8 mouse cellular contexts compared by ENCODE assay signal in the genomic region with DNA sequence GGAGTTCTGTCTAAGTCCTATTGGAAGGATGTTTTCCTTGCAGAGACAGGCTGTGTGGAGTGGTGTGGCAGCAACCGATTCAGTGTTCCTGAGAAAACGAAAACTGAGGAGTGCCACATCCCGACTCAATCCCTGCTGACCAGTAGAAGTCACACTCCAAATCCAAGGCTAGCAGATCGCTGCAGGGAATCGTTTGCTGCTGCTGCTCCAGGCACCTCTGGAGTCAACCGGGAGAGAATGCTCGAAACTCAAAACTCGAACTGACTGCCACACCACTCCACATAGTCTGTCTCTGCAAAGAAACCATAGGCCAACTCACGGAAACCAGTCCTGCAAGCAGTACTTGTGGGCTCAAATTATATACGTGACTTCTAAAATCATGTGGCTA. TPM values are rescaled to one million over a fixed set of nuclear protein-coding genes. Genes with fewer than 3 reads are reported as not detected.
DNase-seq lines count a peak whose midpoint lies in the region; ATAC-seq and TF ChIP-seq lines count a peak whose summit lies in the region.

No protein-coding gene starts in this region.

- H3K27me3 ChIP-seq in C2C12 (ENCODE audit: control insufficient read depth, insufficient read depth, insufficient read length) = no peaks in the 10 kb centered on the region
- H3K27me3 ChIP-seq in embryonic facial prominence, embryonic 14.5 days (replicated peaks; ENCODE audit: control insufficient read depth, insufficient read depth, low read length) = no peaks in the 10 kb centered on the region
- no peaks in the 10 kb centered on the region for H3K27me3 ChIP-seq in intestine, embryonic 14.5 days (replicated peaks; ENCODE audit: control insufficient read depth, insufficient read depth, low read length)

- H3K4me1 ChIP-seq in embryonic facial prominence, embryonic 14.5 days (ENCODE audit: control insufficient read depth, insufficient read depth, low read length) = peaks cover 7% of the 10 kb centered on the region
- peaks cover 7% of the 10 kb centered on the region for H3K4me1 ChIP-seq in intestine, embryonic 14.5 days (replicated peaks; ENCODE audit: control insufficient read depth, insufficient read depth, low read length)

- peaks cover 30% of the 10 kb centered on the region for H3K79me2 ChIP-seq in C2C12 (ENCODE audit: control insufficient read depth, insufficient read depth)
- H3K79me2 ChIP-seq in macrophage (ENCODE audit: inconsistent target) = peaks cover 6% of the 10 kb centered on the region; the same call in 1 of the 2 replicates

- no peaks in the 10 kb centered on the region for H3K9me3 ChIP-seq in embryonic facial prominence, embryonic 14.5 days (ENCODE audit: control insufficient read depth, low read length)
- no peaks in the 10 kb centered on the region for H3K9me3 ChIP-seq in intestine, embryonic 14.5 days (ENCODE audit: control insufficient read depth, low read length)

- peak overlapping the region; percentile 82 for H3K4me2 ChIP-seq in embryonic facial prominence, embryonic 14.5 days (ENCODE audit: low read depth, low read length)
- peak overlapping the region; percentile 78 for H3K4me2 ChIP-seq in intestine, embryonic 14.5 days (ENCODE audit: low read length)

- peak overlapping the region; percentile 74 for H3K9ac ChIP-seq in embryonic facial prominence, embryonic 14.5 days (ENCODE audit: low read depth, low read length)
- peak overlapping the region; percentile 64 for H3K9ac ChIP-seq in intestine, embryonic 14.5 days (ENCODE audit: low read length)

- peak overlapping the region; percentile 96 for H3K27ac ChIP-seq in embryonic facial prominence, embryonic 14.5 days (replicated peaks; ENCODE audit: low read depth, low read length)
- peak overlapping the region; percentile 95 for H3K27ac ChIP-seq in intestine, embryonic 14.5 days (ENCODE audit: low read depth)
- peak overlapping the region; percentile 90 for H3K27ac ChIP-seq in macrophage

- H3K4me3 ChIP-seq in C2C12 (ENCODE audit: insufficient read depth, poor library complexity, severe bottlenecking) (peak overlapping the region; percentile 41), macrophage (ENCODE audit: inconsistent target) (peak overlapping the region; percentile 81)
- H3K4me3 ChIP-seq in embryonic facial prominence, embryonic 14.5 days (ENCODE audit: low read depth, low read length) = peak overlapping the region; percentile 53
- peak overlapping the region; percentile 65 for H3K4me3 ChIP-seq in intestine, embryonic 14.5 days (ENCODE audit: low read depth, low read length)

- H3ac ChIP-seq in C2C12 (ENCODE audit: control insufficient read depth, insufficient read length, low read depth) = peak overlapping the region; percentile 84

- ATAC-seq in frontal cortex, adult (ENCODE audit: low TSS enrichment) = peak; percentile 27; the same call in 1 of the 2 replicates
- no peak for ATAC-seq in embryonic facial prominence, embryonic 14.5 days (ENCODE audit: low read depth)
- peak; percentile 12 for ATAC-seq in intestine, embryonic 14.5 days (replicated peaks; ENCODE audit: low FRiP score, low TSS enrichment, low read depth)

- intact Hi-C loops in gastrocnemius, postnatal 14 days (cut with DNase I; ENCODE audit: low total_unique reads) = no loop called here

- TF ChIP-seq CTCF in C2C12 (IDR thresholded peaks at IDR 0.05; ENCODE audit: control insufficient read depth, insufficient read depth, insufficient read length) = no peak

- no peaks in the 10 kb centered on the region for H3K36me3 ChIP-seq in C2C12 (ENCODE audit: control insufficient read depth, insufficient read depth)
- H3K36me3 ChIP-seq in embryonic facial prominence, embryonic 14.5 days (ENCODE audit: control insufficient read depth, insufficient read depth, low read length) = no peaks in the 10 kb centered on the region
- no peaks in the 10 kb centered on the region for H3K36me3 ChIP-seq in intestine, embryonic 14.5 days (ENCODE audit: control insufficient read depth, insufficient read depth, low read length)
- H3K36me3 ChIP-seq in macrophage (ENCODE audit: inconsistent target) = no peaks in the 10 kb centered on the region

- no peak for DNase-seq in frontal cortex, adult 2 months (ENCODE audit: extremely low spot score in 1 of 2, low spot score in 1 of 2)
- DNase-seq in embryonic facial prominence, embryonic 14.5 days (ENCODE audit: low spot score) = no peak
- DNase-seq in intestine, embryonic 14.5 days (ENCODE audit: low spot score) = peak; percentile 69
- DNase-seq in right cerebral cortex, postnatal 25 days = no peak
- DNase-seq in gastrocnemius, postnatal 14 days = no peak

- H3K79me3 ChIP-seq in C2C12 (ENCODE audit: low read depth) = peaks cover 5% of the 10 kb centered on the region

- 16% methylated on average over 10 of the region's 10 CpGs for WGBS in embryonic facial prominence, embryonic 14.5 days
- 16% methylated on average over 10 of the region's 10 CpGs for WGBS in intestine, embryonic 14.5 days
- WGBS in macrophage (ENCODE audit: missing documents) = 18% methylated on average over 10 of the region's 10 CpGs

TF ChIP-seq in C2C12, 6 proteins besides CTCF, POLR2A, EP300 and RAD21:
- no peak for TF ChIP-seq FOSL1 (IDR thresholded peaks at IDR 0.05; ENCODE audit: insufficient read depth, low read length, poor library complexity, severe bottlenecking)
- TF ChIP-seq MYOD1 (IDR thresholded peaks at IDR 0.05; ENCODE audit: control insufficient read depth, insufficient read length, low read depth) = no peak
- no peak for TF ChIP-seq CEBPB (IDR thresholded peaks at IDR 0.05; ENCODE audit: low read depth)
- no peak for TF ChIP-seq USF1 (IDR thresholded peaks at IDR 0.05; ENCODE audit: low read depth)
- TF ChIP-seq MAX (IDR thresholded peaks at IDR 0.05) = no peak
- TF ChIP-seq MYOG (IDR thresholded peaks at IDR 0.05; ENCODE audit: control insufficient read depth, extremely low read depth, insufficient read length) = no peak

RNA-seq across cellular contexts. Expression of a gene that starts 0.4 kb away (rescaled TPM):
- polyA plus RNA-seq in frontal cortex, adult 2 months (2012; rRNA removed) = 5.1 and 6.0 TPM in 2 replicates
- polyA plus RNA-seq in C2C12 (2012; fragmentation: generic; extraction: Trizol) = 10.3 TPM
- 6.9 and 8.7 TPM in 2 replicates for polyA plus RNA-seq in embryonic facial prominence, embryonic 14.5 days (2014; fragmentation: Nextera tagmentation; extraction: Ambion mirVana)
- polyA plus RNA-seq in intestine, embryonic 14.5 days (2014; fragmentation: Nextera tagmentation; extraction: Ambion mirVana) = 9.9 and 13.0 TPM in 2 replicates
- 1 to 10 TPM in 19 of 26 experiments, under 1 TPM in 3, not detected in 4; 0.46 to 5.7 (median 2.9) TPM for total RNA-seq in macrophage (2018; cell fraction: chromatin; rRNA removed)
- total RNA-seq in macrophage (2018; cell fraction: cytosol; rRNA removed) = 1 to 10 TPM in 22 of 26 experiments, under 1 TPM in 4; 0.38 to 2.0 (median 1.6) TPM
- total RNA-seq in macrophage (2018; cell fraction: nucleus; rRNA removed) = 1 to 10 TPM in 18 of 26 experiments, under 1 TPM in 6, not detected in 2; 0.52 to 5.3 (median 1.9) TPM
- 1.1 to 2.6 TPM (median 1.9 TPM) in 3 replicates for polyA plus RNA-seq in macrophage (2018)
- 1 to 10 TPM; 4.3 to 4.9 TPM for total RNA-seq in gastrocnemius, postnatal 14 days (2021)

RNA-seq across cellular contexts. Expression of a gene that starts 47.3 kb away (rescaled TPM):
- polyA plus RNA-seq in frontal cortex, adult 2 months (2012; rRNA removed) = 28.6 and 30.0 TPM in 2 replicates
- 103 TPM for polyA plus RNA-seq in C2C12 (2012; fragmentation: generic; extraction: Trizol)
- polyA plus RNA-seq in embryonic facial prominence, embryonic 14.5 days (2014; fragmentation: Nextera tagmentation; extraction: Ambion mirVana) = 115 and 116 TPM in 2 replicates
- polyA plus RNA-seq in intestine, embryonic 14.5 days (2014; fragmentation: Nextera tagmentation; extraction: Ambion mirVana) = 128 and 130 TPM in 2 replicates
- 10 to 100 TPM in 2 of 26 experiments, 1 to 10 TPM in 24; 1.6 to 11.0 (median 5.4) TPM for total RNA-seq in macrophage (2018; cell fraction: chromatin; rRNA removed)
- 10 to 100 TPM; 21.7 to 35.3 (median 27.9) TPM for total RNA-seq in macrophage (2018; cell fraction: cytosol; rRNA removed)
- 10 to 100 TPM in 10 of 26 experiments, 1 to 10 TPM in 16; 5.0 to 15.0 (median 9.7) TPM for total RNA-seq in macrophage (2018; cell fraction: nucleus; rRNA removed)
- 20.1 to 42.2 TPM (median 29.6 TPM) in 3 replicates for polyA plus RNA-seq in macrophage (2018)
- 10 to 100 TPM; 12.2 to 13.4 TPM for total RNA-seq in gastrocnemius, postnatal 14 days (2021)
